10 mouse cellular contexts compared by ENCODE assay signal in genomic region chr12:84206525-84206924, GRCm38 (mm10). TPM values are rescaled to one million over a fixed set of nuclear protein-coding genes. Genes with fewer than 3 reads are reported as not detected.
DNase-seq lines count a peak whose midpoint lies in the region.
"Had no signal": no experiment of that assay in that cellular context is flagged by ENCODE, and none has a peak within 500 bp of the region (broad histone marks: within the 10 kb centered on the region; RNA-seq: fewer than 3 reads in every experiment).

No protein-coding gene starts in this region.

- H3K9me3 ChIP-seq in heart, embryonic 10.5 days, result no peaks in the 10 kb centered on the region

- H3K36me3 ChIP-seq in heart, embryonic 10.5 days, result no peaks in the 10 kb centered on the region; the same call in 1 of the 2 replicates

- H3K4me1 ChIP-seq in heart, embryonic 10.5 days, result peaks cover 90% of the 10 kb centered on the region

- WGBS in heart, embryonic 10.5 days, result 50% methylated on average over 7 of the region's 7 CpGs

- no peak overlapping the region for H3K4me3 ChIP-seq in heart, embryonic 10.5 days

- peak overlapping the region; percentile 72; the same call in 1 of the 2 replicates for H3K27ac ChIP-seq in heart, embryonic 10.5 days
- H3K27ac ChIP-seq: hindbrain, embryonic 14.5 days had no signal

- H3K27me3 ChIP-seq in heart, embryonic 10.5 days (ENCODE audit: insufficient read depth, poor library complexity, severe bottlenecking), result peaks cover 5% of the 10 kb centered on the region; the same call in 1 of the 2 replicates

- no peak for DNase-seq in heart, embryonic 10.5 days (ENCODE audit: low spot score)
- no peak for DNase-seq in heart, adult 8-10 months (ENCODE audit: low spot score)
- peak; percentile 42 for DNase-seq in MN1 (ENCODE audit: low spot score)
- DNase-seq in kidney, adult 9 months, result peak; percentile 75
- DNase-seq in natural killer cell, adult 2 months (ENCODE audit: low spot score in 2 of 2), result peak; percentile 69 to 75
- DNase-seq in retina, embryonic 14.5 days (ENCODE audit: low spot score), result no peak
- DNase-seq in layer of hippocampus, adult 9-11 months, result no peak
- no peak for DNase-seq in right cerebral cortex, adult 2 months (ENCODE audit: low spot score in 2 of 2)
- DNase-seq: cerebellum, adult 8-10 months had no signal

RNA-seq across cellular contexts. Expression of gene Elmsan1, which starts 12.2 kb away (rescaled TPM):
- polyA plus RNA-seq in heart, embryonic 10.5 days (2016; fragmentation: Nextera tagmentation; extraction: Ambion mirVana), result 8.0 and 10.5 TPM in 2 replicates
- 10 to 100 TPM; 13.1 to 17.5 (median 14.5) TPM for total RNA-seq in heart, adult 8-10 months (2022)

RNA-seq across cellular contexts. Expression of gene Pnma1, which starts 58.2 kb away (rescaled TPM):
- 0.71 and 1.1 TPM in 2 replicates for polyA plus RNA-seq in heart, embryonic 10.5 days (2016; fragmentation: Nextera tagmentation; extraction: Ambion mirVana)
- under 1 TPM in 2 of 4 experiments, not detected in 2; 0.11 TPM for total RNA-seq in heart, adult 8-10 months (2022)

Comparison
In these comparisons a context has a peak if more than half of its experiments do, and no peak if none do; other contexts are left out.
1. DNase-seq: peak in MN1 (single experiment), kidney, adult 9 months (single experiment) and natural killer cell, adult 2 months (2 of 2); none in heart, embryonic 10.5 days (single experiment), heart, adult 8-10 months (single experiment), retina, embryonic 14.5 days (single experiment), layer of hippocampus, adult 9-11 months (single experiment) and right cerebral cortex, adult 2 months (0 of 2).